Mouse (Mus musculus) cerebellum, adult 18-20 months (tissue): ENCODE results near the gene Pfkfb1.

ENCODE experiments used
- DNase-seq, 2 experiments: peaks; one replicate each; pipeline ENCODE4 v3.0.0; 2021

Gene Pfkfb1

GRCm38 (mm10) chrX:150588023-150588764, at the start of gene Pfkfb1:
Gene Pfkfb1 (plus strand): TSS chrX:150588229.
- DNase-seq, result peak; percentile 76 to 87

GRCm38 (mm10) chrX:150540111-150540510, 47.9 kb upstream of the Pfkfb1 start:
- no peak for DNase-seq

DNA sequence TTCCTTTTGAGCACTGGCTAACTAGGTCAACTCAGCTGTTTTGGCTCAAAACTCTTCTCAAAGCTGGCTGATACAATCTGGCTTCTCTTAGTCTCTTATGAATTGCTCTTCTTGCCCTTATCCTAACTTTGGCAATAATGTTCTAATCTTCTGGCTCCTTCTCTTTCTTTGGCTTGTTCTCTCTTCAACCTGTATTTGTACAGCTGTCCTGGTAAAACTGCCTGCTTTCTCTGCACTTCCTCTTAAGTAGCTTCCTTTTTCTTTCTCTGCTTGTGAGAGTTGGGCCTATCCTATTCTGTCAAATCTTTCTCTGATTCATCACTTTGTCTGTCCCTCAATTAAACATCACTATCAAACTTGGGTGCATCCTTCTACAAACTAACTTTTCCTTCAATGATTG, 46.3 kb upstream of the Pfkfb1 start:
- DNase-seq, result no peak

GRCm38 (mm10) chrX:150547239-150547638, 40.8 kb upstream of the Pfkfb1 start, which contains the start of gene Alas2:
Gene Alas2 (plus strand): TSS chrX:150547375.
- no peak for DNase-seq

DNA sequence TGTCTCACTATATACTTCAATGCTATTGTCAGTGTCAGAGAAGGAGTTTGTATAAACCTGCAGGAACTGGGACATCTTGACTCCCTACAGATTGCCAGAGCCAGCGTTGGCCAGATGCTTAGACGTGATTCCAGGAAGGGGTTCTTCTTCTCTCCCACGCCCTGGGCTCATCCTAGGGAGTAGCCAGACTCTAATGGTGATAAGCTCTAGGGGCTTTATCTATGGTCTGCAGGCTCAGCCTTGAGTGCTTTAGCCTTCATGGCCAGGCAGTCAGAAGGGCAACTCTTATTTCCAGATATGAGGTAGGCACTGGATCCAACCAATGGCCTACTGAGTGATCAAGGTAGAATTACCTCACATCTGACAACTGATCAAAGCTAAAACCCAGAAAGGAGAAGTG, 38.4 kb upstream of the Pfkfb1 start:
- DNase-seq, result no peak

DNA sequence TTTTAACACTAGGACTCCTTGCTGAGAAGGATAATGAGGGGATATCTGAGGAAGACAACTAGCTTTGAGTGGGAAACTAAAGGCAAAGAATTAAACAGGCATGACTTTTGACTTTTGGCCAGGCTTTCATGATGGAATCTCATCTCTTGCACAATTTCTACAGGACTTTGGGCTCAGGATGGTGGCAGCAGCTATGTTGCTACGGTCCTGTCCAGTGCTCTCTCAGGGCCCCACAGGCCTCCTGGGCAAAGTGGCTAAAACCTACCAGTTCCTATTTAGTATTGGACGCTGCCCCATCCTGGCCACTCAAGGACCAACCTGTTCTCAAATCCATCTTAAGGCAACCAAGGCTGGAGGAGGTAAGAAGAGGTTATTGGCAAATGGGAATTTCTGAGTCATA, 36.0 kb upstream of the Pfkfb1 start:
- no peak for DNase-seq

- DNase-seq, result no peak
Measured at GRCm38 (mm10) chrX:150554032-150554431, 34.0 kb upstream of the Pfkfb1 start.

- DNase-seq, result no peak
Measured at GRCm38 (mm10) chrX:150564644-150565357, 23.2 kb upstream of the Pfkfb1 start.

DNA sequence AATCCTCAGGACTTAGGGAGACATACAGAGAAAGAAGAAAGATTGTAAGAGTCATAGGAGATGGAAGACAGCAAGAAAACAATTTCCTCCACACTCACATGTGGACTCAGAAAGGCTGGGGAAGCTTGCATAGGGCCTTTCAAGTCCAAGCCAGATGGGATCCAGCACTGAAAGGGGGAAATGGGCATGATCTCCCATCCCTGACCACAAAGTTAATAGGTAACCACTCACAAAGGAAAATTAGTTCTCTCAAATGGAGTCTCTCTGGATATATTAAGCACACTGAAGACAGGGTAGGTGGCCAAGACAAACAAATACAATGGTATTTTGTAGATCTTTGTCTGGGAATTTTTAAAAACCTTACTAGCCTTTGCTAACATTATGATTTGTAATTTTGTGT, 6.1 kb upstream of the Pfkfb1 start:
- DNase-seq, result no peak

GRCm38 (mm10) chrX:150585116-150585515, 2.9 kb upstream of the Pfkfb1 start:
- no peak for DNase-seq

- no peak for DNase-seq
Measured at GRCm38 (mm10) chrX:150589696-150590095, 1.7 kb downstream of the Pfkfb1 start, which contains the start of gene Apex2. Gene Apex2 (minus strand): TSS chrX:150589868.

GRCm38 (mm10) chrX:150593266-150594035, 5.4 kb downstream of the Pfkfb1 start:
- DNase-seq, result no peak

- DNase-seq, result no peak
Measured at GRCm38 (mm10) chrX:150594176-150594575, 6.1 kb downstream of the Pfkfb1 start.

- no peak for DNase-seq
Measured at GRCm38 (mm10) chrX:150595016-150595760, 7.2 kb downstream of the Pfkfb1 start.

DNA sequence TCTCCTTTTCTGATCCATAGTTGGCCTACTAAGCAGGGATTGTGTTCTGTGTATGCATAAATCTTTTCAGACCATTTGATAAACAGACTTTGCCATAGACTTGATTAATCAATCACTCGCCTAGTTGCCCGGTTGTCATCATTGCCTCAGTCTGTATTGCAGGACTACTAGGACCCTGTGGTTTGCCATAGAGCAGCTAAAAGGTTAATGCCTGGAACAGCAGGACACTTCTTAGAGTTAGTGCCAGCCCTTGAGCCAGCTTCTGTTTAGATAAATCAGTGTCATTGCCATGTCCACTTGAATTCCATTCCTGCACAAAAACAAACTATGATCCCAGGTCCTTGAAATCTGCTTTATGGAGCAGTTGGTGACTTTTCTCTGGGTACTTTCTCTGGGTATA, 10.9 kb downstream of the Pfkfb1 start:
- DNase-seq, result no peak

GRCm38 (mm10) chrX:150636421-150636820, 48.4 kb downstream of the Pfkfb1 start:
- no peak for DNase-seq

- DNase-seq, result peak; percentile 56 to 66
Measured at GRCm38 (mm10) chrX:150656122-150656907, 68.3 kb downstream of the Pfkfb1 start.

- DNase-seq, result peak; percentile 64 to 67
Measured at GRCm38 (mm10) chrX:150656908-150657796, 69.1 kb downstream of the Pfkfb1 start, which contains the start of gene Tro. Gene Tro (minus strand): TSS chrX:150657583.

DNA sequence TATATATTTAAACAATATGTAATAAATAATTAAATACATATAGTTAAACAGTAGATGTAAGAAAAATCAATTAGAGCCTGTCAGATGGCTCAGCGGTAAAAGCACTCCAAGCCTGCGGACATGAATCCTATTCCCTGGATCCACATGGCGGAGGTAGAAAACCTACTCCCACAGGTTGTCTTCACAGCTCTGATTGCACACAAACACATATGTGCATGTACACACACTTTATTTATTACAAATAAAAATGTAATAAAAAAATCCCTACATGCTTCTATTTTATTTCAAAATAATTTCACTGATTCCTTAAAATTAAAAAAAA, 69.7 kb downstream of the Pfkfb1 start:
- no peak for DNase-seq

DNA sequence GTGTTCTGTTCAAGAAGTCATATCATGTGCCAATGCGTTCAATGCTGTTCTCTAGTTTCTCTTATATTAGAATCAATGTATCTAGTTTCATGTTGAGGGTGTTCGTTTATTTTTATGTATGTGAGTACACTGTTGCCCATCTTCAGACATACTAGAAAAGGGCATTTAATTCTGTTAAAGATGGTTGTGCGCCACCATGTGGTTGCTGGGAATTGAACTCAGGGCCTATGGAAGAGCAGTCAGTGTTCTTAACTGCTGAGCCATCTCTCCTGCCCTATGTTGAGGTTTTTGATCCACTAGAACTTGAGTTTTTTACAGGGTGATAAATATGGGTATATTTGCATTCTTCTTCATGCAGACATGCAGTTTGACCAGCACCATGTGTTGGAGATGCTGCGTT, 74.8 kb downstream of the Pfkfb1 start:
- peak; percentile 42 to 50 for DNase-seq

GRCm38 (mm10) chrX:150677505-150677904, 89.5 kb downstream of the Pfkfb1 start:
- no peak for DNase-seq
